Mouse (Mus musculus): ENCODE data around the gene Arhgap18.

DNA sequence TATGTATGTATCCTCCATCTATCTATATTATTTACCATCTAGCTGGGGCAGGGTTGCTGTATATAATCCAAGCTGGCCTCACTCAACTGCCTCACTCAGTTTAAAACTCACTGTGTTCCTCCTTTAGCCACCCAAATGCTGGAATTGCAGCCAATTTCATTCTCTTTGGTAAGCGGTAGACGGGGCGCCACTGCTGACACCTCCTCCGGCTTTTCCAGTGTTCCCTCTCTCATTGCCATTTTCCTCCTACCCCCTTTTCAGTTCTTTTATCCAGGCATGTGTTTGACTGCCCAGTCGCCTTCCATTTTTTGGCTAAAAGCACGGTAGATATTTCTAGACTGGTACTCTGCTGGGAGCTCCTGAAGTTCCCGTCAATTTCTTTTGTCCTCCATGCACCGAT lies 62.4 kb downstream of the Arhgap18 start:
- TF ChIP-seq CTCF (IDR thresholded peaks at IDR 0.05; ENCODE audit: insufficient read depth, low read length) (no peak), POLR2A (IDR thresholded peaks at IDR 0.05; ENCODE audit: borderline replicate concordance, extremely low read depth, low read depth, low read length) (no peak)
